Mouse (Mus musculus): ENCODE data around the gene Rnf223.
A peak's percentile ranks its signal among the peaks of the same experiment; 100 is the strongest.

Gene Rnf223

DNA sequence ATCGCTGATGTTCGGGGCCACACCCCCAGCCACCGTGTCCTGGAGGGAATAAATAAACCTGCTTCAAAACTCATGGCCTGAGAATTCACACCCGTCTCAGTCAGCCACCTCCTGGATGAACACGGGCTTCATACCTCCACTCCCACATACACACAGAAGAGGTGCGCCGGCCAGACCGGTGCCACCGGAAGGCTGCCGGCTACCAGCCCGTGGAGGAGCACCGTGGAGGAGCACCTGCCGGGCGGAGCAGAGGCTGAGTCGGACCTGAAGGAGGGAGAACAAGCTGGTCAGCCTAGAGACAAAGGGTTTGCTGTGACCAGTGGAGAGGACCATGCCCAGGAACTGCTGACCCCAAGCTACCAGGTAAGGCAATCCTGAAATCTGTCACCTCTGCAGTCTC, at the start of gene Rnf223:
Rnf223 (plus strand) TSS at position 78 of the 400 bp plus-strand sequence.
- DNase-seq: no peak

DNA sequence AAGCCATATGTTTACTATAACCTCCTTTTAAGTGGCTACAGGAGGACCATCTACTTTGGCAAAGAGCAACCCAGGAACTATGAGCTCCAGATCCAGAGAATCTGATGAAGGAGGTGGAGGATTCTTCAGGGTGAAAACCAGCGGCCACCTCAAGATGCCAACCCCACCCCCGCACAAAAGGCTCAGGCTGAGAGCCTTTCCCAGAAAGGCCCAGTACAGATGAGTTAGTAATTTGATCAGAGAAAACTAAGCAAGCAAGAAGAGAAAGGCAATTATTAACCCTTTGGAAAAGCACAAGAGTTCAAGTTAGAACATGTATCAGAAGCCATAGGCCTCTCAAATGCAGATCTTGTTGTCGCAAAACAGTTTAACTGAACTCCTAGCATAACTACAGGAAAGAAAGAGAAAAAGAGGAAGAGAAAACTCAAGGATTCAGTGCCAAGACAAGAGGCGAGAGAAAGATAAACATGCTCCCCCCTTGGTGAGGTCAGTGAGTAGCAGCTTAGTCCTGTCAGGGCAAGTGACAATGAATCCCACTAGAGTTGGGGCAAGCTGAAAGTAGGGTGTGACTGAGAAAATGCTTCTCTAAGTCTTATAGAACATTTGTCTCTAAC, 47.6 kb upstream of the Rnf223 start:
- DNase-seq: no peak

DNA sequence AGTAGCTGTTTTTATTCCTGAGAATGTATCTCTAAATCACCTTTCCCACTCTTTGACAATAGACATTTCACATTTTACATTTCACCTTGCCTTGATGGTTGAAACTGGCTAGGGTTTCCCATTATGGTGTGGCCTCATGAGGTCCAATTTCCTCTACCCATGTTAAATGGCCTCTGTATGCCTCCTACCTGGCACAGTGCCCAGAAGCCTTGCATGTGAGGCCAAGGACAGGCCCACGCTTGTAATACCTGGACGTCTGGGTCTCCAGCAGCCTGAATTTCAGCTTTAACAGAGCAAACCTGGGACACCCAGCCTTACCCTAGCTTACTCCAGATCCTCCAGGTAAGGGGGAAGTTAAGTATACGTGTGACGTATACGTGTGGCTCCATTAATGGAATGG, 47.0 kb upstream of the Rnf223 start:
- no peak for DNase-seq

DNA sequence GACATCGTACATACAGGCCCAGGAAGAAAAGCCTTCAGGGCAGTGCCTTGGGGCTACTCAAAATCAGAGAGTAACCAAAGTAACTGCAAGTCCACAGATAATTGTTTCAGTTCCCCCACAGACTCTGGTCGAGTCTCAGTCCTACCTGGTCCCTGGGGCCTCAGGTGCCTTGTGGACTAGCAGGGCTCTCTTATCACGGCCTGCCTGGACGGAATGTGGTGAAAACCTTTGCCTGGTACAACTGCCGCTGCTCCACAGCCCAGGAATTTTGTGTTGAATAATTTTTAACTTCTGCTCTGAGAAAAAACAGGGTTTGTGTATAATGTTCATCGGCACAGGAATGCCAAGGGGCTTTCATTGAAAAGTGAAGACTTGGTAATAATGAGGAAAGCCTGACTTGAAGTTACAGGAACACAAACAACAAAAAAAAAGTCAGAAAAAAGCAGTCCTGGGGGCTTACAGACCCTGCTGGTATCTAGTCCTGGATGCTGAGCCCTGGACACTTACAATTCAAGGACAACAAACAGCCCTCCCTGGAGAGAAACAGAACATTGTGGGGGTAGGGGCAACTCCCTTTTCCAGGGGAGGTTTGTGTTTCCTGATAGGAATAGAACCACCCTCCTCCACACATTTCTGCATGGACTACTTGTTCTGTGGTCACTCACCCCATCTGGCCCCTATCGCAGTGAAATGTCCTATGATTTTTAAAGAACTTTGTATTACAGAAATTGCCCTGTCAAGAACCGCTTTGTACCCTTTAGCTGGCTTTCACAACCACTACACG, 46.0 kb upstream of the Rnf223 start:
- DNase-seq: no peak

DNA sequence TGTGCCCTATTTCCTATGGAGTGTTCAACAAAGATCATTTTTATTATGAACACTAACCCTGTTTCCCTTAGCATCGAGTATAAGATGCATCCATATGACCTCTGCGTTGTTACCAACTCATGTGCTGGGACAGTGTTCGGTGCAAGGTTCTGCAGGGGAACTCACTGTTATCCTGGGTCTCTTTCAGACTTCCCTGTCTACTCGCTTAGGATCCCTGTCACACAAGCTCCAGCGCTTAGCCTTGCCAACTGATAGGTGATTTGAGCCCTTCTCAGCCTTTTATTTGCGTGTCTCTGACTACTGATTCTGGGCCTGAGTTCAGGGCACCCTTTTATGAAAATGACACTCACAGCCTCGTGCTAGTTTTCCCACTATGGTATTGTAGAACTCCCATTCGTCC, 45.1 kb upstream of the Rnf223 start:
- DNase-seq: no peak

DNA sequence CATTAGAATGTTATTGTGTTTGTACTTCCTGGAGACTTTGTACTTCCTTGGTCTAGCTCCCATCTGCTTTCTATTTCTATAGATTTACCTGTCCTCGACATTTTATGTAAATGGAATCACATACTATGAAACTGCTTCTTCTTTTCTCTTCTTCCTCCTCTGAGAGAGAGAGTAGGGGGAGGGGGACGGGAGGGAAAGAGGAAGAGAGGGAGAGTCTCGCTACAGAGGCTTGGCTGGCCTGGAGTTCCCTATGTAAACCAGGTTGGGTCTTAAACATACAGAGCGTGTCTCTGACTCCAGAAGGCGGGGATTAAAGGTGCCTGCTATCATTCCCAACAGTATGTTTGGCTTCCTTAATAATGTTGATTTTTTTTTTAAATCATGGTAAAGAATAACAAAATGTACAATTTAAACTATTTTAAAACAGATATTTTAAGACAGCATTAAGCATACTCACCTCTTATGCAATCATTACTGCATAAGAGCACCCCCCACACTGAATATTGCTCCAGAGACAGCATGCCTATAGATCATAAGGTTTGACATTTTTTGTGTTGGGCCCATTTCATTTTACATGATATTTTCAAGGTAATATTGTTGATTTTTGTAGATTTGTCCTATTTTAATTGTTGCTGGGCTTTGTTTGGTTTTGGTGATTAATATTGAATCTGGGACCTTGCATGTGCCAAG, 42.8 kb upstream of the Rnf223 start:
- DNase-seq: no peak

DNA sequence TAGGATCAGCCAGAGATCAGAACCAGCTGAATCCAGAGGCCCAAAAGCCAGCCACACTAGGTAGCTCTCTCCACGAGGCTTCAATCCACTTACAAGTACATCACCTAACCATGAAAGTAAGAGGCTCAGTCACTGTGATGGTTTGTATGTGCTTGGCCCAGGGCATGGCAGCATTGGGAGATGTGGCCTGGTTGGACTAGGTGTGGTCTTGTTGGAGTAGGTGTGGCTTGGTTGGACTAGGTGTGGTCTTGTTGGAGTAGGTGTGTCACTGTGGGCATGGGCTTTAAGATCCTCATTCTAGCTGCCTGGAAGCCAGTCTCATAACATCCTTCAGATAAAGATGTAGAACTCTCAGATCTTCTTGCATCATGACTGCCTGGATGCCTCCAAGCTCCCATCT, 39.1 kb upstream of the Rnf223 start:
- DNase-seq: no peak

DNA sequence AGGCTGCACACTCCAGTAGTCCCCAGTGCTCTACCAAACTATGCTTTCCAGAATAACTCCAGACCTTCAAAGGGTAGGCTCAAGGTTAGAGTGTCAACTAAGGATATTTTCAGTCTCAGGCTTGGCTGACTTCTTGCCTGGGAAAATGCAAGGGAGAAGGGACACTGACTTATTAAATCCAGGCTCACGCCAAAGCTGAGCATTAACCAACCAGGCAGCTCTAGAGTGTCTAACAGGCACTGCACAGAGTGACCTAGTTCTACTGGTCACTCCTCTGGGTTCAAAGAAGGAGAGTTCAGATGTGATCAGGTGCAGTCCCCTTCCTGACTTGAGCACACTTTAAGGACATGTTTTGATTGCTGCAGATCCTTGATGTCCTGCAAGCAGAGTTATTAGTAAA, 37.5 kb upstream of the Rnf223 start:
- no peak for DNase-seq

DNA sequence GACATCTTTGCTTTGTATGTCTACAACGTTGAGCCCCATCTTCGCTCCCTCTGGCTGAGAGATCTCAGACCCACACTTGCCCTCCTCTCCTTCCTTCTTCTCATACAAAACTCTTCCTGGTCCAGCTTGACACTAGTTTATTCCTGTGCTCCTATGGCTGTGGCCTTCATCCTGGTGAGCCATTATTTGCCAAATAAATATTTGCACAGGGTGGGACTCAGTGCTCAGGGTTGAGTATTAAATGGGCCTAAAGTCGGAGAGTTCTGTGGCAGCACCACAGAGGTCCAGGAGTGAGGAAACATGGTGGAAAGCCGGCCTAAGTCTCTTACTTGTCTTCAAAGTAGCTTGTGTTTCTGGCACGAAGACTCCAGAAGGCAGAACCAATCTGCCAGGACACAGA, 36.6 kb upstream of the Rnf223 start:
- DNase-seq: no peak

DNA sequence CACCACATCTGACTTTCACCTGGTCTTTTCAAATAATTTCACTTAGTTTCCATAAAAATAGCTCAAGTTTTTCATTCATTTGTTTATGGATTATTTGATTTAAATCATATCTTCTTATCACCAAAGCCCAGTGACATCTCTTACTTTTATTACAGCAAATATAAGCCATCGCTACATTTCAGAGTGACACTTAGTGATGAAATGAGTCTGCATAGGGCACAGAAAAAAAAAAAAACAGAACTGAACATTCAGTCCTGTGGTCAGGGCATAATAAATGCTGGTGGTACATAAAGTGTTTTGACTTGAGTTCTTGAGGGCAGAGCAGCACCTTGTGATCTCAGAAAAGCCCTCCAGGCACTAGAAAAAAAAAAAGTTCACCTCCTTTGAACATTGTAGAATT, 34.1 kb upstream of the Rnf223 start:
- no peak for DNase-seq

DNA sequence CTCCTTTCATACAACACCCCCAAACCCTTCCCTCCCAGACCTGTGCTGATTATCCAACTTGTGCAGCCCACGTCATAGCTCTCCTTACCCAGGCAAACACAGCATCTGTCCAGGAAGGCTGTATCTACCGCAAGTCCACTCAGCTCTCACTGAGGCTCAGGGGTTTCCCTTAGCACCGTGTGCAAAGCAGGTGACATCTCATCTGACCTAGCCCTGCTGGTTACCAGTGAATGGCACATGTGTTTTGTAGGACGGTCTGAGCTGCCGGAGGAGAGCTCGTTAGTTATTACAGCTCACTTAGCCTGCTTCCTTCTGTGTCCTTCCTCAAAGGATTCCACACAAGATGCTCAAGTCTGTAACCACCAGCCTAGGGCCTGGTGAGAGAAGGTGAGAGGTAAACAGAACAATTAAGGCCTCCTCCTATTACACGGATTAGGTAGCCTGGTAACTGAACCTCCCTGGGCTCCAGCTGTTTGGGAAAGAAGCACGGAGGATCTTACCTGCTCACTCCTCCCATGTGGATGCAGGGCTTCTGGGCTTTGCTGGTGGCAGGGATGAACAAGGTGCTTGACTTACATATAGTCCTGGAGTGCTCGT, 32.4 kb upstream of the Rnf223 start:
- no peak for DNase-seq

DNA sequence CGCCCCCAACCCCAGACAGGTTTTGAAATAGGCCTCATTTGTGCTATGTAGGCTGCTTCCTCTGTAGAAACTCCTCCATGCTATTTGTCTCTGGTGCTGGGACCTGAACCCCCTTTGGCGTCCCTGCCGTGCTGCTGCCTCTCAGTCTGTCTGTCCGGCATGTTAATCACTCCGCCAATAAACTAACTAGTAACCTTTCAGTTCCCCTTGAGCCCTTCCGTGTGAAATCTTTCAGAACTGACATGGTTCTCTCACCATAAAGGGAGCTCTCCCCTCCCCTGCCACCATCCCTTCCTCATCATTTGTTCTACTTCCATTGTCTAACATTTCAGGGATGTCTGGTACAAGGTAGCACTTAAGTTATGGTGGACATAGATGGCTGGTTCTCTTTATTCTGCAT, 30.9 kb upstream of the Rnf223 start:
- DNase-seq: no peak

DNA sequence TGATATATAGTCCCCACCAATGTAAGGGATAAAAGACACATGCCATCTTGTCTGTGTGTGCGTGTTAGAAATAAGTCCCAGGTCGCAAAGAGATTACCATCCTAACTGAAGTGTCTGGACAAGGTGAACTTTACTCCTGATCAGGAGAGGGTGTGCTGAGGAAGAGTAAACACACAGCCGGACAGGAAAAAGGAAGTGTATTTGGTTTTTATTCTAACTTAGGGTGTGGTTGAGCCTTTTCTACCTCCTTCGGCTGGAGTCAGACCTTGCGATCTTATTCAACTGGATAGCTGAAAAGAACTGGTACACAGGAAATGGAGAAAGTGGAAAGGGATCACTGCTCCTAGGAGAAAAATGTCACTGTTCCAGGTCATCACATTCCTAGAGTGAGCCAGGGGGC, 29.8 kb upstream of the Rnf223 start:
- no peak for DNase-seq

DNA sequence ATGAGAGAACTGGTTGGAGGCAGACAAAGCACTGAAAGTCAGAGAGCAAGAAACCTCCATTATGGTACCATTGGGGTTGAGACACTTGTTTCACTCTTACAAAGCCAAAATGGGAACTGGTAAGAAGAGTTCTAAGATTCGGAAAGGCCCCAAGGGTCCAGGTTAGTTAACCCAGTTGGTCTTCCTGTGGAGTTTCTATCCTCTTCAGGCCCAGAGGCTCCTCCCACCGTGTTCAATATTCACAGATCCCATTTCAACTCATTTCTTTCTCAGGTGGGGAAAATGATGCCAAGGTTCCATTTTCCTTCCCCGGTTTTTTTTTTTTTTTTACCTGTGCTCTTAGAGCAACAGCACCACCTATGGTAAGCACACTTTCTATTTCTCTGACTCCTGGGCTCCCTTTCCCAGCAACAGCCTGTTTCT, 28.8 kb upstream of the Rnf223 start:
- no peak for DNase-seq

DNA sequence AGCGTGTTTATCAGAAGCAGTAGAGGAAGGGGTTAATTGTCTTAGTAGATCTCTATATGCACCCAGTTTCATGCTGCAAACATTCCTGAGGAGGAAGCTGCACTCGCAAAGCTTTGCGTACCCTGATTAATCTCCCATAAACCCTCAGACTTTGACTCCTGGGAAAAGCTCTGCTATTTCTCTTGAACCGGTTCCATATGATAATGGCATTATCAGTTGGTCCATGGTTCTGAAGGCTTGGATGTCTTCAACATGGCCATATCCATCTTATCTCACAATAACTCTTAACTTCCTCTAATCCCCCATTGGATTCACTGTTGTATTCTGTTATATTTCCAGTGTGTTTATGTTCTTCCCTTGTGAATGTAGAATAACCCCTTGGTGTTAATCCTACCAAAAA, 27.0 kb upstream of the Rnf223 start:
- DNase-seq: no peak

DNA sequence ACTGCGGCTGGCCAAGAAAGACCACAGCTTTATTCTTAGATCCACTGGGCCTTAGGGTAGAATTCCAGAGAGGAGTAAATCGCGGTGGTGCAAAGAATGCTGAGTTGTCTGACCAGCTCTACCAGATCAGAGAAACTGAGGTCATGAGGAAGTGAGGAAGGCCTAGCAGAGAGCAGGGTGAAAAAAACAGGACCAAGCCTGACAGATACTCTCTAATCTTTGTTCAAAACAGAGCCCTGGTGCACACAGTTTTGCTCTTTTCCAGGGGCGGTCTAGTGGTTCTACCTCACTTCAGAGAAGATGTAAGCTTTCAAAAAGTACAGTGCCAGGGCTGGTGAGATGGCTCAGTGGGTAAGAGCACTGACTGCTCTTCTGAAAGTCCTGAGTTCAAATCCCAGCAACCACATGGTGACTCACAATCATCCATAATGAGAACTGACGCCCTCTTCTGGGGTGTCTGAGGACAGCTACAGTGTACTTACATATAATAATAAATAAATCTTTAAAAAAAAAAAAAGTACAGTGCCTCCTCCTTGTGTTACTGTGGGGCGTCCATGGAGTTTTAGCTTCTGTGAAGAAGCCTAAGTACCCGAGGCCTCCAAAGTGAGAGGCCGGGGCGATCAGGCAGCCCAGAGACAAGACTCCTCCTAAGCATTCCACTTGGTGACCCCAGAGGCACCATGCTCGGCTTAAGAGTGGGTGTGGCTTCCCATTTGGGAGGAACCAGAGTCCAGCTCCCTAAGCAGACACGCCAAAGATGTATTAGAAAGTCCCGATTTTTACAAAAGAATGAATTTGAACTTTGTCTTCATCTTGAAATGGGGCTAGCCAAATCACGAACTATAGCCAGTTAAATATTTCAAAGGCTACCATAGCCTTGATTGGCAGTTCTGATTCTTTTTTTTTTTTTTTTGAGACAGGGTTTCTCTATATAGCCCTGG, 21.4 kb upstream of the Rnf223 start:
- DNase-seq: peak; percentile 32

DNA sequence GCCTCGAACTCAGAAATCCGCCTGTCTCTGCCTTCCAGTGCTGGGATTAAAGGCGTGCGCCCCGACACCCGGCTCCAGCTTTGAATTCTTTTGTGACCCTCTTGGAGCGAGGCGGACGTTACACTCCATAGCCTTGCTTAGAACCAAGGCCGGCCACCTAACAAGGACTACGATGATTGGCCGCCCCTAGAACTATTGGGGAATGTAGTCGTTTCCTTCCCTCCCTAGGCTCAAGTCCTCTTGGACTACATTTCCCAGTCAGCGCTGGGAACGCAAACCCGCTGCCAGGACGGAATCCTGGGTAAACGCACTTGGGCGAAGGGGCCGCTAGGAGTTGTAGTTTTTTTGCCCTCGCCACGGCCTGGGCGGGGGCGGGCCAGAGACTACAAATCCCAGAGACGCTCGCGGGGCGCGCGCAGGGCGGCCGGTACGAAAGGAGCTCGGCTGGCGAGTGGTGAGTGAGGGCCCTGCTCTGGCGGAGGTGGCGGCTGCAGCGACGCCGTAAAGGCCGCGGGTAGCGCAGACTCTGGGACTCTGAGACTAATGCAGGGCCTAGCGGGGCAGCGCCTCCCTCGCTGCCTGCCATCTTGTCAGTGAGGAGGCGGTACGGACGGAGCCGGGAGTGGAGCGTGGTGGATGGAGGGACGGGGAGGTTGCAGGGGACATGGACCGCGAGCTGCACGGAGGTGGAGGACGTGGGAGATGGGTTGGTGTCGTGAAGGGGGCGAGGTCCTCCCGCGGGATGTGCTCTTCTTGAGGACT, 20.6 kb upstream of the Rnf223 start, which contains the start of gene 9430015G10Rik:
9430015G10Rik (plus strand) TSS at position 413 of the 762 bp plus-strand sequence.
- peak; percentile 99 for DNase-seq

DNA sequence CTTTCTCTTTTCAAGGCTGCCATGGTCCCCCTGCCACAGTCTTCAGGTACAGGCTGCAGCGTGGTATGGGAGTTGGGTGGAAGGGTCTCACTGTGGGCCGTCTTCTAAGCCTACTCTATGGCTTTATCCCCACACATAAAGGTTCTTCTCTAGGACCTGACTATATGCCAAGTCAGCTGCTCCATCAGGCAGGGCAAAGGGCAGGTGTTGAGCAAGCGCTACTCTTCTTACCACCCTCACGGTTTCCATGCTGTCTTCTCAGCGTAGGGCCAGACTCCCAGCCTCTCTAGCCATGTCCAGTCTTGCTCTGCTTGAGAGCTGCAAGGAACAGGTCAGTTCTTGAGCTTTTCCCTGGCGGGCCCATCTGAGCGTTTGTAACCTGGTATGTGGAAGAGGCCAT, 6.2 kb upstream of the Rnf223 start:
- DNase-seq: no peak

DNA sequence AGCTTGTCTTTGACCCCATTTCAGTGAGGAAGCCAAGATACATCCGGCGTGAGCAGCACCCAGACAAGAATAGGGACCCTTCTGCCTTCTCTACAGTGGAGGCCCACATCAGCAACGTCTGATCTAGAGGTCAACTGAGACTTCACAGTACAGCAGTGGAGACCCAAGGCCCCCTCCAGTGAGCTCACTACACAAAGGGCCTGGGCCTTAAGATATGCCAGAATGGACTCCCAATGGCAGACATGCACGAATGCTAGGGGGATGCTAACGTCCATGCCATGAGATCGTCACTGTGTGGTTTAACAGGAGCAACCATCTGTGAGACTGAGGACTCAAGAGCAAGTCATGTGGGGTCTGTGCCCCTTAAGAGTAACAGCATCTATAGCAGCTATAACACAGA, 4.9 kb upstream of the Rnf223 start:
- DNase-seq: no peak

DNA sequence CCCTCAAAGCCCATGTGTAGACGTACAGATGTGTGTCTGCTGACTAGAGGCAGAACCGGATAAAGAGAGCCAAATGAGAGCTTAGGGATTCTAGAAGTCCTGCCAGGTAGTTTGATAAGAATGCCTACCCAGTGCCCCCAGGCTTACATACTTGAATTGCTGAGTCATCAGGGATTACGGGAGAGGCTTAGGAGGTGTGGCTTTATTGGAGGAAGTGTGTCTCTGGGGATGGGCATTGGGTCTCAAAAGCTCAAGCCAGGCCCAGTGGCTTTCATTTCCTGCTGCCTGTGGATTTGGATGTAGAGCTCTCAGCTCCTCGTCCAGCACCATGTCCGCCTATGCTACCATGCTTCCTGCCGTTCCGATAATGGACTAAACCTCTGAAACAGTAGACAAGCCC, 3.5 kb upstream of the Rnf223 start:
- DNase-seq: no peak

DNA sequence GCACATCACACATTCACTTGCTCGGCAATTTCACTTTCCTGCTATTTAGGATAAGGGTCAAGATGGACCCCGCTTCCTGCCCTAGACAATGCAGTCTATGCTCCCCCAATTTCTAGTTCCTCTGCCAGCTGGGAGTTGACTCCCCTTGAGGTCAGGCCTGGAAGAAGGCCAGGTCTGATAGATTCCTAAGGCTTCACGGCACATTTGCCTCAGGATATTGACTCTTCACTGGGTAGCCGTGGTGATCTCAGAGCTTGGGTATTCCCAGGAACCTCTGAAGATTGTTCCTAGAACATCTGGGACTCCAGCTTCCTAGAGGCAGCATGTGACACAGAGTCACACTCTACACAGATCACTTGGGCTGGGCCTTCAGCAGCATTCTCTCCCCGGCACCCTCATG, 1.6 kb upstream of the Rnf223 start:
- DNase-seq: no peak

DNA sequence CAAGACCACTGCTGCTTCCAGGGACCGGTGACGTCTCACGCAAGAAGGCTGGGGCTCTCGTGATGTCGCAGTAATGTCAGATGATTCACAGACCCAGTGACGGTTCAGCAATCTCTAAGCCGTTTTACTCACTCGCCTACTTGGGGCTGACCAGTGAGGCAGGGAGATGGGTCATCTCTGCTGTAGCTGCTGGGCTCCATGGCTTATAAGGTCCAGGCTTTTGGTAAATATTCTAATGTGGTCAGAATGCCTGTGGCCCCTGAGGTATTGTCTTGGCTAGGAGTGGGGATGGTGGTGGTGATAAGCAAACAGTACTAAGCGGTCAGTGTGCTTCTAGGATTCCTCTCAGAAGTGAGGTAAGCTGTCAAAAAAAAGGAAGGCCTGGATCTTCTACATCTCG, 627 bp downstream of the Rnf223 start:
- DNase-seq: no peak

All from layer of hippocampus, adult 9-11 months (tissue).